Mouse (Mus musculus) midbrain, embryonic 14.5 days (tissue): ENCODE data around the gene Ntng2. TPM values are rescaled to one million over a fixed set of nuclear protein-coding genes. Genes with fewer than 3 reads are reported as not detected.

Source experiments
- ATAC-seq: fragments of 200-750 bp; cut with Nextera tagmentation; 2 replicates; pipeline ENCODE4 v1.8.0; 2017; ENCODE audit warnings: moderate number of reproducible peaks, moderate library complexity; ENCODE audit not compliant: low FRiP score, low TSS enrichment
- DNase-seq: peaks from one replicate; pipeline ENCODE4 v3.0.0-alpha.2; 2015
- H3K27ac ChIP-seq: fragments of 300-500 bp; sonication (generic); replicated peaks from 2 replicates; pipeline ENCODE4 v1.5.1; 2014; ENCODE audit warnings: mild to moderate bottlenecking, low read depth, low read length, moderate library complexity
- H3K27me3 ChIP-seq: fragments of 300-500 bp; sonication (generic); 2 replicates; pipeline ENCODE4 v1.6.1; 2014; ENCODE audit warnings: low read length, control low read depth, mixed read lengths; ENCODE audit not compliant: control insufficient read depth, insufficient read depth
- H3K36me3 ChIP-seq: fragments of 300-500 bp; sonication (generic); 2 replicates; pipeline ENCODE4 v1.6.1; 2014; ENCODE audit warnings: low read length, control low read depth; ENCODE audit not compliant: control insufficient read depth, insufficient read depth
- H3K4me1 ChIP-seq: fragments of 300-500 bp; sonication (generic); 2 replicates; pipeline ENCODE4 v1.6.1; 2014; ENCODE audit warnings: mild to moderate bottlenecking, antibody characterized with exemption, low read length, control low read depth; ENCODE audit not compliant: control insufficient read depth, insufficient read depth
- H3K4me2 ChIP-seq: fragments of 300-500 bp; sonication (generic); 2 replicates; pipeline ENCODE4 v1.6.1; 2014; ENCODE audit warnings: mild to moderate bottlenecking, low read length, moderate library complexity
- H3K4me3 ChIP-seq: fragments of 300-500 bp; sonication (generic); replicated peaks from 2 replicates; pipeline ENCODE4 v1.5.1; 2014; ENCODE audit warnings: low read depth, low read length
- H3K9ac ChIP-seq: fragments of 300-500 bp; sonication (generic); replicated peaks from 2 replicates; pipeline ENCODE4 v1.6.1; 2014; ENCODE audit warnings: mild to moderate bottlenecking, low read length, moderate library complexity
- H3K9me3 ChIP-seq: fragments of 300-500 bp; sonication (generic); 2 replicates; pipeline ENCODE4 v1.6.1; 2016; ENCODE audit warnings: low read length, control low read depth, mixed read lengths; ENCODE audit not compliant: control insufficient read depth
- WGBS: fragments of 180-500 bp; shearing (Covaris S2); extraction: QIAGEN DNeasy Blood & Tissue Kit; methylation state at CpG from one replicate; pipeline ENCODE4 v1.1.7; 2014; 5-methylcytosine and 5-hydroxymethylcytosine counted together
- polyA plus RNA-seq: library from polyadenylated mRNA; unstranded; fragments of >200 nt; fragmentation: Nextera tagmentation; extraction: Ambion mirVana; gene quantifications from 2 replicates; pipeline ENCODE4 v1.2.1, GENCODE M21; 2014

The Ntng2 gene
- polyA plus RNA-seq, 1 experiment from 2014 or later, result 15.9 TPM

GRCm38 (mm10) chr2:29246275-29246674 is 6.5 kb downstream of the Ntng2 start:
- 27% methylated on average over 3 of the region's 3 CpGs for WGBS
- H3K27me3 ChIP-seq, result peaks cover 16% of the 10 kb centered on the region
- H3K36me3 ChIP-seq, result no peaks in the 10 kb centered on the region
- H3K4me3 ChIP-seq, result 0 out of 2 replicates have a peak overlapping the region, but pooled peaks have one; percentile 10
- H3K27ac ChIP-seq, result no peak overlapping the region
- peak overlapping the region; percentile 98 for H3K4me2 ChIP-seq
- H3K4me1 ChIP-seq, result peaks cover 27% of the 10 kb centered on the region
- DNase-seq, result peak; percentile 63
- H3K9ac ChIP-seq, result peak overlapping the region; percentile 29; the same call in 1 of the 2 replicates
- ATAC-seq, result no peak
- H3K9me3 ChIP-seq, result no peaks in the 10 kb centered on the region

GRCm38 (mm10) chr2:29245341-29245779 is 7.4 kb downstream of the Ntng2 start:
- Histone ChIP-seq H3K36me3 (no peaks in the 10 kb centered on the region), H3K9me3 (no peaks in the 10 kb centered on the region), H3K4me2 (peak overlapping the region; percentile 98), H3K4me3 (no peak overlapping the region), H3K27ac (no peak overlapping the region), H3K4me1 (peaks cover 18% of the 10 kb centered on the region), H3K9ac (no peak overlapping the region), H3K27me3 (peaks cover 15% of the 10 kb centered on the region)
- WGBS, result 35% methylated on average over 10 of the region's 10 CpGs
- DNase-seq (peak; percentile 65), ATAC-seq (peak; percentile 57; the same call in 1 of the 2 replicates)

DNA sequence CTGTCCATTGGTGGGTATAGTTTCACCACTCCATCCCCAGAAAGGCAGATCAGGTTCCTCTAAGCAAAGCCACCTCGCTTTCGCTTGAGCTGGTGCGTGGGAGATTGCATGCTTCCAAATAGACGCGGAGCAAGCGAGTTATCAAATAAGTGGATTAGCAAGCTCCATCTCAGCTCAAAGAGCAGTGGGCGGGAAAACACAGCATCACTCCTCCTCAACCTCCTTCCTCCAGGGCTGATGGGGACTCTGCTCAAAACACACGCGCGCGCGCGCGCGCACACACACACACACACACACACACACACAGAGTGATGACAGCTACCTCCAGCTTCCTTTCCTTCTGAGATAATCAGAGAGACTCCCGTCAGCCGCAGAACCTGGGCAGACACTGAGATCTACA is 13.5 kb downstream of the Ntng2 start:
- DNase-seq, result peak; percentile 54
- ATAC-seq, result no peak
- Histone ChIP-seq H3K9ac (no peak overlapping the region), H3K9me3 (no peaks in the 10 kb centered on the region), H3K27me3 (no peaks in the 10 kb centered on the region), H3K4me3 (no peak overlapping the region), H3K4me1 (0 out of 2 replicates have a peak, but pooled peaks cover 5% of the 10 kb centered on the region), H3K27ac (no peak overlapping the region), H3K4me2 (no peak overlapping the region), H3K36me3 (no peaks in the 10 kb centered on the region)
- 60% methylated on average over 17 of the region's 17 CpGs for WGBS

GRCm38 (mm10) chr2:29237623-29238022 is 15.2 kb downstream of the Ntng2 start:
- H3K36me3 ChIP-seq, result no peaks in the 10 kb centered on the region
- H3K9me3 ChIP-seq, result no peaks in the 10 kb centered on the region
- WGBS, result 21% methylated on average over 4 of the region's 4 CpGs
- 0 out of 2 replicates have a peak, but pooled peaks cover 5% of the 10 kb centered on the region for H3K4me1 ChIP-seq
- H3K27me3 ChIP-seq, result no peaks in the 10 kb centered on the region
- H3K4me2 ChIP-seq, result no peak overlapping the region
- no peak overlapping the region for H3K27ac ChIP-seq
- H3K4me3 ChIP-seq, result no peak overlapping the region
- DNase-seq (peak; percentile 53), ATAC-seq (no peak)
- no peak overlapping the region for H3K9ac ChIP-seq

DNA sequence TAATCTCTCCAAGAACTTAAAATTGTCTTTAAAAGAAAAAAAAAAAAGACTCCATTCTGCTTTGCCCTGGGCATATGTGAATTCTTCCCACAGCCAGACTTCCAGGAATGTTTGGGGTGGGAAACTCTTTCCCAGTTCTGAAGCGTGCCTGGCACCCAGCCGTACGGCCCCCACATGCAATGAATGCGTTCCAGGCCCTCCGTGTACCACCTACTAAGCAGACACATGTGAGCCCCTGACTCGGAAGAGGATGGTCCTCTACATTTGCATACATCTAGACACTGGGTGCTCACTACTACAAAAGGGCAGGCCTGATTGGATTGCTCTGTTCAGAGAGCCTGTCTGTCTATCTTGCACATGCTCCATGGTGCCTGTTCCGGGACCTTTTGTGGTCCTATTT is 17.0 kb downstream of the Ntng2 start:
- Histone ChIP-seq H3K27ac (no peak overlapping the region), H3K4me3 (no peak overlapping the region), H3K9ac (no peak overlapping the region), H3K4me2 (no peak overlapping the region), H3K27me3 (no peaks in the 10 kb centered on the region), H3K4me1 (0 out of 2 replicates have a peak, but pooled peaks cover 5% of the 10 kb centered on the region), H3K9me3 (no peaks in the 10 kb centered on the region), H3K36me3 (no peaks in the 10 kb centered on the region)
- ATAC-seq, result no peak
- 79% methylated on average over 7 of the region's 7 CpGs for WGBS
- DNase-seq, result no peak

DNA sequence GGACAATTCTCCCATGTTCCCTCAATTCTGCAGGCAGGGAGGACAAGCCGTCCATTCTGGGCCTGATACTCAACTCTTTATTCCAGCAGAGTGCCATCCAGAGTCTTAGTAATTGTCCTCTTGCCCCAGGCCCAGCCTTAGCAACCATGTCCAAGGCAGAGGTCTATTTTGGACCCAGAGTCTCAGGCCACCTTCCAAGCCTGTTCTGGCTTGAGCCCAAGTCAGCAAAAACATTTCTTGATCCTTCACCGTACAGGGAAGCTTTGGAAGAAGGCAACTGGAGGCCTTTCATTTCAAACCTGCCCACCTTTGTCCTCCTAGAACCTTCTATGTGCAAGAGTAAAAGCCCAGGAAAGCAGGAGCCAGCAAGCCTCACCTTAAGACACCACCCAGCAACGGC is 17.8 kb downstream of the Ntng2 start:
- Histone ChIP-seq H3K27me3 (no peaks in the 10 kb centered on the region), H3K4me1 (peaks cover 10% of the 10 kb centered on the region; the same call in 1 of the 2 replicates), H3K36me3 (no peaks in the 10 kb centered on the region), H3K9me3 (no peaks in the 10 kb centered on the region), H3K4me2 (no peak overlapping the region), H3K27ac (no peak overlapping the region), H3K4me3 (no peak overlapping the region), H3K9ac (no peak overlapping the region)
- DNase-seq (no peak), ATAC-seq (no peak)
- 77% methylated on average over 3 of the region's 3 CpGs for WGBS

- H3K9me3 ChIP-seq, result no peaks in the 10 kb centered on the region
Observed at GRCm38 (mm10) chr2:29234002-29234401, 18.8 kb downstream of the Ntng2 start.

GRCm38 (mm10) chr2:29230191-29230835 is 22.5 kb downstream of the Ntng2 start:
- DNase-seq (no peak), ATAC-seq (peak; percentile 31; the same call in 1 of the 2 replicates)
- no peak overlapping the region for H3K9ac ChIP-seq
- no peaks in the 10 kb centered on the region for H3K36me3 ChIP-seq
- WGBS, result 59% methylated on average over 9 of the region's 9 CpGs
- no peak overlapping the region for H3K27ac ChIP-seq
- H3K4me3 ChIP-seq, result no peak overlapping the region
- H3K27me3 ChIP-seq, result no peaks in the 10 kb centered on the region
- H3K9me3 ChIP-seq, result no peaks in the 10 kb centered on the region
- peaks cover 8% of the 10 kb centered on the region; the same call in 1 of the 2 replicates for H3K4me1 ChIP-seq
- H3K4me2 ChIP-seq, result no peak overlapping the region

More at GRCm38 (mm10) chr2:29234002-29234401, 18.8 kb downstream of the Ntng2 start:
- ATAC-seq, result no peak
- no peak overlapping the region for H3K27ac ChIP-seq
- no peak overlapping the region for H3K4me2 ChIP-seq
- H3K9ac ChIP-seq, result no peak overlapping the region
- H3K36me3 ChIP-seq, result no peaks in the 10 kb centered on the region
- no peaks in the 10 kb centered on the region for H3K27me3 ChIP-seq
- no peak for DNase-seq
- 78% methylated on average over 4 of the region's 4 CpGs for WGBS
- no peak overlapping the region for H3K4me3 ChIP-seq
- peaks cover 7% of the 10 kb centered on the region; the same call in 1 of the 2 replicates for H3K4me1 ChIP-seq

- DNase-seq (no peak), ATAC-seq (no peak)
- no peaks in the 10 kb centered on the region for H3K36me3 ChIP-seq
- no peaks in the 10 kb centered on the region for H3K9me3 ChIP-seq
- WGBS, result 67% methylated on average over 4 of the region's 4 CpGs
- no peak overlapping the region for H3K9ac ChIP-seq
- no peak overlapping the region for H3K27ac ChIP-seq
- H3K4me1 ChIP-seq, result peaks cover 8% of the 10 kb centered on the region; the same call in 1 of the 2 replicates
- no peak overlapping the region for H3K4me3 ChIP-seq
- H3K4me2 ChIP-seq, result no peak overlapping the region
- H3K27me3 ChIP-seq, result no peaks in the 10 kb centered on the region
Observed at GRCm38 (mm10) chr2:29226671-29227070, 26.1 kb downstream of the Ntng2 start.
